Mouse (Mus musculus): ENCODE data around the gene Ubac1. TPM values are rescaled to one million over a fixed set of nuclear protein-coding genes. Genes with fewer than 3 reads are reported as not detected.

Gene Ubac1
- 10 to 100 TPM; 18.8 to 23.9 TPM for total RNA-seq (2023)

DNA sequence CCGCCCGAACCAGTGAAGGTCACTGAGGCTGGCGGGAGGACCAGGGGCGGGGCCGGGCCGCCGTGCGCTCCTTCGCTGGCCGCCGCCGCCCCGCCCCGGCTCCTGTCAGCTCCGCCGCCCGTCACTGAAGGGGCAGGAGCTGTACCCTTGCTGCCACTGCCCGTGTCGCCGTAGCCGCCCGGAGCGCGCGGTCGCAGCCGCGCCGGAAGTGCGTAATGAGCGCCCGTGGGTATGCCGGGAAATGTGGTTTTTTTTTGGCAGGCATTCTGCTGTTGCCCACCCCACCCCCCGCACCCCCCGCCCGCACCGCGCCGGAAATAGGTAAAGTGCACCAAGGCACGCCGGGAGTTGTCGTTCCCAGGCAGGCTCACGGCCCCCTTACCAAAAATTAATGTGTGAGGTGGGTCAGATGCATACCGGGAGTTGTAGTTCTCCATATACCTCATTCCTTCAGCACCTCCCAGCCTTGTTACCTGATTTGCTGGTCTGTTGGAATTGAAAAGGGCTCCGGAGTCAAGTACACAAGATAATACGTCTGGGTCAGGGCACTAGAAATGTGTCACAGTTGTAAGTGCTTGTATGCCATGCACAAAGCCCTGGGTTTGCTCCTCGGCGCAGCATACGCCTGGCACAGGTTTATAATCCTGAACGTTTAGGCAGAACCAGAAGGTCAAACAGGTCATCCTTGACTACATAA, at the start of gene Ubac1:
Gene Ubac1 (minus strand): TSS at position 187 of the 697 bp plus-strand sequence.

DNA sequence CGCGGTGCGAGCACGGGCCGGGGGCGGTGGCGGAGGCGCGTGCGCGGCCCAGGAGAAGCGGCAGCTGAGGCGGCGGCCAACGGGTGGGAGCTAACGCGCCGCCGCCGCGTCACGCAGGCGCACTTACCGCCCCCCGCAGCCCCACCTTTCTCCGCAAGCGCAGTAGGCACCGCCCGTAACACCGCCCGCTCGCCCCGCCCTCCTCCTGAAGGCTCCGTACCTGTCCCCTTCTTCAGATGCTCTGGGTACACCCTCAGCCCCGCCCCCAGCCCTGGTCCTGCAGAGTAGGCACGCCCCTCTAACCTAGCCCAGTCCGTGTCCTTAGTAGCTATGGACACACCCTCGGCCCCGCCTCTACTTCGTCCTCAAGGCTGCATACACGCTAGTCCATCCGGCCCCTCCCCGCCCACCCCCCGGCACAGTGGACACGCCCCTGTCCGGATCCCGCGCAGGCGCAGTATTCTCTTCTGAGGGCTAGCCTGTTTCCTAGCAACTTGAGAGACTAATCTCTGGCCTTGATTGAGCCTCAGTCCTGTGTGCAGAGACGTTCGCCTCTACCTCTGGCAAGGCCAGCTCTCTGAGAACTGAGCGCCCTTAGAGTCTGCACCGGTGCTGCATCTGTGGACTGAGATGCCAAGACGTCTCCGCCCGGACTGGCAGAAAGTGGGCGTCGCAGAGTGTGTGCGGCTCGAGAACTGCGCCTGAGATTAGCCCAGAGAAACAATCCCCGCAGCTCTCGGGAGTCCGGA, 38.2 kb downstream of the Ubac1 start, which contains the start of gene Camsap1:
Gene Camsap1 (minus strand): TSS at position 124 of the 749 bp plus-strand sequence.

Other genes starting within 250 kb of the Ubac1 start
- not detected for gene Lcn11, start 244.7 kb downstream of the Ubac1 start, total RNA-seq (2023)
- not detected for gene Gm13539, start 239.5 kb downstream of the Ubac1 start, total RNA-seq (2023)
- not detected for gene Glt6d1, start 205.9 kb downstream of the Ubac1 start, total RNA-seq (2023)
- gene Lcn9, start 198.6 kb downstream of the Ubac1 start, total RNA-seq (2023): not detected
- gene Sohlh1, start 174.5 kb downstream of the Ubac1 start, total RNA-seq (2023): not detected
- not detected for gene Kcnt1, start 158.0 kb downstream of the Ubac1 start, total RNA-seq (2023)
- gene Camsap1, start 38.5 kb downstream of the Ubac1 start, total RNA-seq (2023): 10 to 100 TPM; 12.0 to 16.6 TPM
- 10 to 100 TPM; 10.9 to 16.1 TPM for gene Nacc2, start 101.5 kb upstream of the Ubac1 start, total RNA-seq (2023)
- not detected for gene Lhx3, start 186.5 kb upstream of the Ubac1 start, total RNA-seq (2023)
- 1 to 10 TPM; 6.0 to 6.1 TPM for gene Qsox2, start 215.8 kb upstream of the Ubac1 start, total RNA-seq (2023)